Mouse (Mus musculus): ENCODE results near the gene Cir1. TPM values are rescaled to one million over a fixed set of nuclear protein-coding genes. Genes with fewer than 3 reads are reported as not detected.

The Cir1 gene
- polyA plus RNA-seq, 2 experiments from 2014 or later: 14.5 to 29.3 TPM

DNA sequence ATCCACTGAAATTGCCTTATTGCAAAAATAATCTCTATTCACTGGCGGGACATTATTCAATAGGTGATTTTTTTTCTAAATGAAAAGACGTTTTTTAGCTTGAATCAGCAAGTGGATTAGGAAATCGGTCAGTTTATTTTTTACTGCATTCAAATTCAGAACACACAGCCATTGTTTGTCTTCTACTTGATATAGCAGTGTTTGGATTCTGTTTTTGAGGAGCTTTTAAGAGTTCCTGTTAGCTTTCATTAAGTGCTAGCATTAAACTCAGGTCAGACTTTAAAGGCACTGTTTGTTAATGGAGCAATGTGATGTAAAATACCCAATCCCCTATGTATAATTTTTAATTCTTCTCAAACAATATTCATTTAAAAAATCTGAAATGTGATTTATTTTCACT lies 13.7 kb downstream of the Cir1 start:
- no peak for ATAC-seq

DNA sequence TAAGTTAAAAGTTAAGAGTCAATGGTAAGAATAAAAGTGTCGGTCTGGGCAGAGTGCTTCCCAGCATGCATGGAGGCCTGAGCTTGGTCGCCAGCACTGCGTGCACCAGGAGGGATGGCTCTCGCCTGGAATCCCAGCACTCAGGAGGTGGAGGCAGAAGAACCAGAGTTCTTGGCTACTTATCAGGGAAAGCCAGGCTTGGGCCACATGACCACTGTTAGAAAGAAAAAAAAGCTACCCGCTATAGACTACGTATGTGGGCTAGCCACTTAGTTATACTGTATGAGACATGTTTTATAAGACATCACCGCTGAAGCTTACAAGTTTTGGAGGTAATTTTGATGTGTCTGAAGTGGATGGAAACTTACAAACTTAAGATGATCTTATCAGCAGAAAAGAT lies 14.3 kb downstream of the Cir1 start:
- ATAC-seq: no peak

DNA sequence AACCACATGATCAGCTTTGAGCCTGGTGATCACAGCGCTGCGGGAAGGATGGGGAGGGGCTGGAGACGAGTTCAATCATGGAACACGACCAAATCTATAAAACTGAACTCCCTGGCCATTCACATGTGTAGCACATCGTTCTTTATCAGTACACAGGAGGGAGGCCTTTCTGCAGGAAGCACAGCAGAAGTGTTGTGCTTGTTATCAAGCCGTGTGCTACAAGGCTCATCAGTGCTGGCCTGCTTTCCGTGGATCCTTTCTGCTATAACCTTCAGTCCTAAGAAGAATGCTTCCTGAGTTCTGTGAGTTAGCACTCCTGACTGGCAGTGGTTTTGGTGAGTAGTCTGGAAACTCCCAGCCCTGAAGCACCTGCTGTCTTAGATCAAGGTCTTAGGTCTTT lies 17.5 kb downstream of the Cir1 start:
- no peak for ATAC-seq

DNA sequence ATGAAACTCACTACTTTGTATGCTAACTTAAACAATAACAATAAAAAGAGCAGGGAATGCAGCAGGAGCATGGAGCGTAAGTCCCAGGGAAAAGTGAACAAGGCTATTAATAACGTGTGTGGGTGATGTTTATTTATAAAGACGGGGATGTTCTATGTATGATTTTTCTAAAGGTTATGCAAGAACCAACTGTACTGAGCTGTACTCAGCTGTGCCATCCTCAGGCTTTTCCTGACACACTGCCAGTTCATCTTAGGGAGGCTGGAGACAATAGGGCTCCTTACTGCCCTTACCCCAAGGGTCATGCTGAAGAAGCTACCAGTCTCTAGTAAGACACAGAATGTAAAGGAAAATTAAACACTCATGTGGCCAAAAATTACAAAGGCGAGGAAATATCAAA lies 21.4 kb downstream of the Cir1 start:
- ATAC-seq: no peak

DNA sequence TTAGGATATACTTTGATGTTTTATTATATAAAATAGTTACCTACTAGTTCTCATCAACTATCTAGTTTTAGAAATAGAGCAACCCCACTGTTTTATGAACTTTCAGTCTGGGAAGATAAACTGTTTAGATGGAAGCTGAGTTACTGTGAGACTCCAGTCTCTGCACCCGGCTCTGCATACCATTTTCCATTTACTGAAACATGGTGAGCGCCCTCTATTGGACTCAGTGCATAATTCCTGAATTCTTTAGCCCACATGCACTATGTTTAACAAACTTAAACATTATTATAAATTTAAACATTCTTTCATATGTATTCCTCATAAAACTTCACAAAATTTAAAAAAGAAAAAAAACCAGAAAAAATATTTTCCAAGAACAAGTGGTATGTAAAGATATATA lies 26.9 kb downstream of the Cir1 start:
- no peak for ATAC-seq

DNA sequence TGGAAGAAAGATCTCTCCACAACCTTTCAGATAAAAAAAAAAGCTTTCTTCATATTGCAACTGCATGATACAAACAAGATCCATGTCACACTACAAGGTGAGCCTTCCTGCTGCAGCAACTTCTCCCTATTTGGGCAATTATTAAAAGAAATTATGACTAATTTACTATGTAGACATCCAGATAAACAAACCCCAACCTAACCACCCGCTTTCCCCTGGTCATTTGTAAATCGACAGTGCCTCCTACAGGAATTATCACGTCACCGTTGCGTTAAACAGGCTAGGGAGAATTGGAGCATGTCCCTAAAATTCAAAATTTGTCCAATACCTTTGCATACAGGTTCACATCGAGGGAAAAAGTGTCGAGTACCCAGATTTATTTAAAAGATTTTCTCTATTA lies 30.8 kb downstream of the Cir1 start:
- ATAC-seq: no peak

DNA sequence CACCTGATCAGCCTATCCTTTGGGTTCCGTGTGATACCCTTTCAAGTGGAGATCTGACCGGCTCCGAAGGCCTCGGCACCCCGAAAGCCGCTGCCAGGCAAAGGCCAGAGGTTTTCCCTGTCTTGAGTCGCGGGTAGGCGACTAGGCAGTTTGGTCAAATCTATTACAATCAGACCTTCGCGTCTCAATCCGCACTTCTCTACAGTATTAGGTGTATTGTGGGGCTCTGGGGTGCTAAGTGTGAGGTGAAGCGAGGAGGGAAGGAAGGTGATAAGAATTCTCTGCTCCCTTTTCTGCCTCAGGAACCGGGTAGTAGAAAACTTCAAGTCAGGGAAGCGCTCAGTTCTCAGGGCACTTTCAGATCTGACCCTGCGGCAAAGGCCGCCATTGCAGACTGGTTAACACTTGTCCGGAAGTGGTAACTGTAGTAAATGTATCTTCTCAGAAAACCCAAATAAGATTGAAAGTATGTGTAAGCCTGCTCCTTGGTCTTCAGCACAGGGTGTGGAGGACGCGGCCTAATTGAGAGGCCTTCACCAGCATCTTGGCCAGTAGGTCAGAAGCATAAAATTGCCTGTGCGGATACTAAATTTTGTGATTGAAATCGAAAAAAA lies 31.3 kb downstream of the Cir1 start:
- peak; percentile 53 for ATAC-seq

DNA sequence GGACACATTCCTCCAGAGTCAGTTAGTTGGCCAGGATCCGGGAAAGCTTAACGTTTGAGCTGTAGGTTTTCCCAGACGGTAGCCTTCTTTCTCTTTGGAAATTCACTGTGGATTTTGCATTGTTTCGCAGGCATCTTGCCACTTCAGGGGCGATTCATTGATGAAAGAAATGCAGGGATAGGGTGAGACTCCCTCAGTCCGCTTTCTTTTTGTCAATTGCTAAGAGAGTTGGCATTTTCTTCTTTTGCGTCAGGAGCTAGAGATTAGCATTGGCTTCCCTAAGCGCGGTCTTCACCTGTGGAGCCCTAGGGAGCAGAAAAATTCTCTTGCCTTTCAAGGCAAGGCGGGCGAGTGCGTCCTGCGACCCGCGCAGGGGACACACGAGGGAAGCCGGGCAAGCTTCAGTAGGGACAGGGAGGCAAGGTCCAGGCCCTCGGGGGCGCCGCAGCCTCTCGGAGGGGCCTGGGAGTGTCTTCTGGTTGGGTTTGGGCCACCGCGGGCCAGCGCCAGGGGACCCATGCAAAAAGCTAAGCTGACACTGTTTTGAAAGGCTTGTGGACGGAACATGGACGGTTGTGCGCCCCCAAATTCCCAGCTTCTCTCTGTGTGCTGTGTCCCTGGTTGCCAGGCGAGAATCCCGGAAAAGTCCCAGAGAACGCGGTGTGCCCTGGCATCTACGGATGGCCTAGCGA lies 32.0 kb downstream of the Cir1 start:
- no peak for ATAC-seq

DNA sequence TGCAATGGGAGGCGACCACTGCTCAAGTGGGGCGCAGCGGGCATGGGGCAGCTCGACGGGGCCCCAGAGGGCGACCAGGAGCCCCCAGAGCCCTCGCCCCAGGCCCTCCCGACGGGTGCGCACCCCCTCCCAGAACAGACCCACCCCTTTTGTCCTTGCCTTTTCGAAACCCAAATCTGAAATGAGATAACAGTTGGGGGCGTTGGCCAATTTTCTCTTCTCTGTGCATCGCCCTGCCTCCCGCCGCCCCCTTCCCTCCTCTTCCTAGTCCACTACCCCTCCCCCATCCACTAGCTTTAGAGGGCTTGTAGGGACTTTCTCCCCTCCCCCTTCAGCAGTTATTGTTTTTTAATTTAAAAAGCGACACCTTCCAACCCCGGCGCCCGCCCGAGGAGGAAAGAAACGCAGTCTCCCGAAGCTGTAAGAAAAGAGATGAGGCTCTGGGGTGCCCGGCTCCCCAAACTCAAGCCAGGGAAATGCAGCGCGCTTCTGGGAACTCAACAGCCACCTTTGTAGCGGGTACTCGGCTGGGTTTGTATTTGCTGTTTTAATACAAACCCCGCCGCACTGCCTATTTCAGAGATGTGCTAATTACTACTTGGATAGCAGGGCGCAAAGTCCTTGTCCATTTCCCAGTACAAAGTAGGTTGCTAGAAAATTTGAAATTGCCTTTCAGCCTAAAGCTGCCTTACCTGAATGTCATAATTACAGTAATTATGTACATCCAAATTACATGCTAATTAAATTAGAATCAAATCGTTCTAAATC lies 33.0 kb downstream of the Cir1 start:
- no peak for ATAC-seq

DNA sequence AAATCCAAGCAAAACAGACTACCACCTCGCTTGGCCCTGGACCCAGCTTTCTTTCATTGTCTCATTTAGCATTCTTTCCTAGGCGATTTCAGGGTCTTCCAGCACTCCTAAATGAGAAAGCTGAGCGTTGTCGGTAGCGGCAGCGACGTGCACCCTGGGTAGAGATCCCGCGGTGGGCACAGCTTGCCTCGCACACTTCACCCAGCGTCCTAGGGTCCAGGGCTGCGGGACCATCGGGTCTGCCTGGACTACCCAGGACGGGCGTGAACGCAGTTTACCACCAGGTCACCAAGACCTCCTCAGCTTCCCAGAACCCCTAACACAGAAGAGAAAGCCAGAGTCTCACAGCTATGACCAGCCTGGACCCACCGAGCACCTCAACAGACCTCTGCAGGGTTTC lies 33.6 kb downstream of the Cir1 start:
- no peak for ATAC-seq

DNA sequence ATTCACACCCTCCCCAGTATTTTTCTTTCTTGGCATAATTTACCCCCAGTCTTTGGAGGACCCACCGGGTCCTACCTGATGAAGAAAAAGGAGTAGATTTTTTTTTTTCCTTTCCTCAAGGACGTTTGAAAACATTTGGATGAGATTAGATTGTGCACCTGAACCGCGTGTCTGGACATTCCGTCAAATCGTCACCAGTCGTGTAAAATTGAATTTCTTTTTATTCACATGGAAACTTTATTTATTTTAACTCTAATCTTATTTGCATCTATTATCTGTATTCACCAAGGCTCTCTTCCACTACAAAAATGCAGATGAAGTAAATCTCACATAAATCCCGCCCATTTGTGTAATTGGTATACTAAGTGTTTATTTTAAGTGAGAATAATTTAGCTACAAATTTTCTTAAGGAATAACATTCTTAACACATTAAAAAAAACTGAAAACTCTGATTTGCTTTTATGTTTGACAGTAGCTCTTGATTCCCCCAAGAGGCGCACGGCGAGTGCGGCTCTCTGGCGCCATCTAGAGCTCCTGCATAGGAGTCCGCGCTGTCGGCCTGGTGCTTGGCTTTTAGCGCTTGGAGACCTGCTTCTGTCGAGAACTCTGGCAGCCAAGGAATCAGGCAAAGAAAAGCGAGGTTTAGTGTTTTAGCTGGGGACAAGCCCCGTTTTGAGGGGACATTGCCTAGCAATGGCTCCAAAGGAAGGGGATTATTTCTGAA lies 34.2 kb downstream of the Cir1 start:
- ATAC-seq: peak; percentile 65

DNA sequence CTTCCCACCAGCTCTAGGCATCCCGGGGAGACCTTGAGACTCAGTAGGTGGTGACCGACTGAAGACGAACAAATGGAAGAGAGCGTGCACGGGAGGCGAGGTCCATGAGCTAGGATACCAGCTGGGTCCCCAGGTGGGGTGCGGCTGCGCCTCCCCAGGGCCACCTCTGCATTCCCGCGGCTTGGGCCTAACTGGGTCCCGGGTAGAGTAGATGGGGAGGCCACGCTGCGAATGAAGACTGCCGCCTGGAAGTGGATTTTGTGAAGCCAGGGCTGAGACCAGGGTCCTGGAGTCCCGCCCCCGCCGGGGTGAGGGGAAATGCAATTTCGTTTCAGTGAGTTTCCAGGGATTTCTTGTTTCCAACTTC lies 34.8 kb downstream of the Cir1 start:
- no peak for ATAC-seq

DNA sequence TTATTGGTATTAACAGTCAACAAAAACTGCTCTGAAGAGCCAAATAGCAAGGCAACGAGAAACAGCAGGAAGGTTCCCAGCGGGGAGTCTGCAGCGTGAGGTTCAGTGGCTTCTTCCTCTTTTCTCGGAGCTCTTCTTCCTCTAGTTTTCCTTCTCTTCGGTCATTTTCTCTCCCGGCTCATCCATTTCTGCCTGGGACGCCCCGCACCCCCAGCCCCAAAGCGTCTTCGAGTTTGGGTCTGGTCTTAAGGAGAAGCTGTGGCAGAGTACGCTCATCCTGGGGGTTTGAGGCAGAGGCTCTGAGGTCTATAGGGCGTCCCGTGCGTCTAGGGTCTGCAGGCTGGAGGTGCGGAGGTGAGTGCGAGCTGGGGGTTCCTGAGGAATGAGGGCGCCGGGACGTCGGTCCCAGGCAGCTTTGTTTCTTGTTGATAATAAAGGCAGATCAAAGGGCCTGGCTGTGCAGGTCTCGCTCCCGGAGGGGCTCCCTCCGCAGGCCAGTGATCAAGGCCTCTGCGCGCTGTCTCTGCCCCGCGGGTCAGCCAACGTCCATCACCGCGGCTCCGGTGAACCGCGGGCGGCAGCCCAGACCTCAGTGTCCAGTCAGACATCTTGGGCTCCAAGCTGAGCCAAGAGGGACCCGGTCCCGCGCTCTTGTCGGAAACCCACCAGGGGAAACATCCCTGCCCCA lies 35.3 kb downstream of the Cir1 start:
- ATAC-seq: no peak

DNA sequence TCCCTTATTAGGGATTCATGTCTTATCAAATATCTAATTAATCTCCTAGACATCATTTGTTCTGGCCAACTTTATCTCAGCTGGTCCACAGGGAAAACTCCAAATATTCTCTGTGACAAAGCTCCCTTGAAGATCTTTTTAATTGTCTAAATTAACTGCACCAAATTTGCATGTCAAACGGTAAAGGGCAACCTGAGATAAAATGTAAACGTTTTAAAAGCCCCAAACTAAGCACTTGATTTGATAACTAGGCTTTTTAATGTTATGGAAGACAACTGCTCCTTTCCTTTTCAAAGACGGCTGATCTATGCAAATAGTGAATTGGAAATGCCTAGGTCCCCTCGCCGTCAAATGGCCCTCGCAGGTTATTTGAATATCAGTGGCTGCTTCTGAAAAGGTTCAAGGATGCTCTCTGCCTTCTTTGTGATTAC lies 36.3 kb downstream of the Cir1 start:
- ATAC-seq: no peak

DNA sequence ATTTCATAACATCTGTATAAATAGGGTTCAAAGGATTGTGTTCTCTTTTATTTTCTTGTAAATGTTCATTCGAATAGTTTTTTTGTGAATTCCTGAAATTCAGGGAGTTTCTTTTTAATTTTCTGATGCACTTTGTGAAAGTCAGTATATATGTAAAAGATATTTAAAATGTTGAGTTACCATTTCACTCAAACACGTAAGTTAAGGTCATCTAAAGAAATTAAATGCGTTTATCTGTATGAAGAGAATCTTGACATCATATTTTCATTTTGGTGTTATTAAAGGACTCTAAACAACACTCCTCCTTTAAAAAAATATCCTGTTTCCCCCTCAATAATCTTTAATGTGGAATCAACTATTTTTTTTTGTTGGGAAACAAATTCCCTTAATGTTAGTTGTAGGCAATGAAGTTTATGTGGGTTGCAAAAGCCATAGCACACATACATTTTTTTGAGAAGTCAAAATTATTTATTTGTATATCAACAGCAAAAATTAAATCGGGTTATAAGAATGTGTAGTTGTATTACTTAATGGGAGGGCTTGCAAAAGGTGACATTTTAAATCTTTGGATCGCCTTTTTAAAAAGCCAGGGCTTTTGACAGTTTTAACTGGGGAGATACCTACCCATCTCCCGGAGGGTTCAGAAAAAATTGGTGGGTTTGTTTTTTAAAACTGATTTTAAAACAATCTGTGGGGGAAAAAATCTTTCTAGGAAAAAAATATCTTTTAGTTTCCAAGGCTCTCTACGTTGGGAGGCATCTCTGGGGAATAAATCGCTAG lies 37.0 kb downstream of the Cir1 start:
- no peak for ATAC-seq

DNA sequence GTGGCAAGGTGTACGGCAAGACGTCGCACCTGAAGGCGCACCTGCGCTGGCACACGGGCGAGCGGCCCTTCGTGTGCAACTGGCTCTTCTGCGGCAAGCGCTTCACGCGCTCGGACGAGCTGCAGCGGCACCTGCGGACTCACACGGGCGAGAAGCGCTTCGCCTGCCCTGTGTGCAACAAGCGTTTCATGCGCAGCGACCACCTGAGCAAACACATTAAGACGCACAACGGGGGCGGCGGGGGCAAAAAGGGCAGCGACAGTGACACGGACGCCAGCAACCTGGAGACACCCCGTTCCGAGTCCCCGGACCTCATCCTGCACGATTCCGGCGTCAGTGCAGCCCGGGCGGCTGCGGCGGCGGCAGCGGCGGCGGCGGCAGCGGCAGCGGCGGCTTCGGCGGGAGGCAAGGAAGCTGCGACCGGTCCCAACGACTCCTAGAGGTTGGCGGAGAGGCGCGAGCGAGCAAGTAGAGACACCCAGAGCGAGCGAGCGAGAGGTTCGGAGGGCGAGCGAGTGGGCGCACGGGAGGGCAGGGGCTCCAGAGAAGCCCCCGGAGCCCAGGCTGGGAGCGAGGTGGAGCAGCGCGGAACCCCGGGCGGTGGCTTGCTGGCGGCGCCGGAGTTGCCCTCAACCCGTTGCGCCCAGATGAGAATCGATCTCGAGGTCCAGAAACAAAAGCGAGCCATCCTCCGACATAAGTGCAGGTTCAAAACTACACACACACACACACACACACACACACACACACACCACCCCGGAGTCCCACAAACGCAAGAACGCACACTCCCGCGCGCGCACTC lies 38.2 kb downstream of the Cir1 start:
- ATAC-seq: no peak

DNA sequence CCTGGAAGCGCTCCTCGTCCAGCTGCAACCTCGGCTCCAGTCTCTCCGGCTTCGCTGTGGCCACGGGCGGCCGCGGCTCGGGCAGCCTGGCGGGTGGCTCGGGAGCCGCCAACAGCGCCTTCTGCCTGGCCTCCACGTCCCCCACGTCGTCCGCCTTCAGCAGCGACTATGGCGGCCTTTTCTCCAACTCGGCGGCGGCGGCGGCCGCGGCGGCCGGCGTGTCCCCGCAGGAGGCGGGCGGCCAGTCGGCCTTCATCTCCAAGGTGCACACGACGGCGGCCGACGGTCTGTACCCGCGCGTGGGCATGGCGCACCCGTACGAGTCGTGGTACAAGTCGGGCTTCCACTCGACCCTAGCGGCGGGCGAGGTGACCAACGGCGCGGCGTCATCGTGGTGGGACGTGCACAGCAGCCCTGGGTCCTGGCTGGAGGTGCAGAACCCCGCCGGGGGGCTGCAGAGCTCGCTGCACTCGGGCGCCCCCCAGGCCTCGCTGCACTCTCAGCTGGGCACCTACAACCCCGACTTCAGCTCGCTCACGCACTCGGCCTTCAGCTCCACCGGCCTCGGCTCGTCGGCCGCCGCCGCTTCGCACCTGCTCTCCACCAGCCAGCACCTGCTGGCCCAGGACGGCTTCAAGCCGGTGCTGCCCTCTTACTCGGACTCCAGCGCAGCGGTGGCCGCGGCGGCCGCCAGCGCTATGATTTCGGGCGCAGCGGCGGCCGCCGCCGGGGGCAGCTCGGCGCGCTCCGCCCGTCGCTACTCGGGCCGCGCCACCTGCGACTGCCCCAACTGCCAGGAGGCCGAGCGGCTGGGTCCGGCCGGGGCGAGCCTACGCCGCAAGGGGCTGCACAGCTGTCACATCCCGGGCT lies 39.0 kb downstream of the Cir1 start:
- no peak for ATAC-seq

DNA sequence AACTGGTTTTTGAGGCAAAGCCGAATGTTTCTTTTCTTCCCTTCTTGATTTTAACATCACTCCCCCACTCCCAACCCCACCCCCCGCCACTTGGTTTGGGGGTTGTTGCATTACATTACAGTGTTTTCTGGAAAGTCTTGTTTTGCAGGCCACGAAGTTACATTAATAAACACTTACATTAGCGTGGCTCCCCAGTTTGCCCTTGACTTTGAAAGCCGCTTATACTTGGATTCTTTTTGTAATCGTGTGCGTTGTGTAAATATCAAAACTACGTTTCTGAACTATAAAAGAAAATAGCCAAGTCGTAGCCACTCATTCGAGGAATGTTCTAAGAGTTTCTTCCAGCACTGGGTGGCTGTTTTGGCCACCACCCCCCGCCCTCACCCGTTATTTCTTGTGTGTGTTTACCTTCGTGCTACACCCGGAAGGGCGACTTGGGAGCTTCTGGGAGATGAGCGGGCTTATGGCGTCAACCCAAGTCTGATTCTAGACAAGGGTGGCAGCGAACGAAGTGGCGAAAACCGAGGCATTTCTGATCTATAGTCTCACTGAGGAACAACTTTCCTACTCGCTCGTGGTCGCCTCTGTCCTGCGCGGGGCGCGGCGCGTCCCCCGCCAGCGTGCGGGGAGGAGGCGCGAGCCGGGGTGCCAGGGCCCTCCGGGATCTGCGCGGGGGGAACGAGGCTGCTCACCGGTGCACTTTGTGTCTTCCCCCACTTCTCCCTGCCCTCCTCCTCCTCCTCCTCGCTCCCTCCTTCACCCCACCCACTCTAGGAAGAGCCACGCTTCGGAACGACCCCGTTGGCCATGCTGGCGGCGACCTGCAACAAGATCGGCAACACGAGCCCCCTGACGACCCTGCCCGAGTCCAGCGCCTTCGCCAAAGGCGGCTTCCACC lies 39.9 kb downstream of the Cir1 start:
- ATAC-seq: no peak
